Mouse (Mus musculus) limb, embryonic 10.5 days (tissue): Measurements from ENCODE around the gene Zfp91. TPM values are rescaled to one million over a fixed set of nuclear protein-coding genes. Genes with fewer than 3 reads are reported as not detected.
"Not testable (repeated sequence)": the region's sequence is repeated elsewhere in the genome, so short reads cannot be mapped to it uniquely, and the experiment has no call there.

Experiments used
- DNase-seq: peaks from one replicate; pipeline ENCODE4 v3.0.0-alpha.2; 2017; ENCODE audit warnings: low spot score
- H3K27ac ChIP-seq: fragments of 300-500 bp; sonication (generic); 2 replicates; pipeline ENCODE4 v1.5.1; 2016; ENCODE audit warnings: mild to moderate bottlenecking
- H3K27me3 ChIP-seq: fragments of 300-500 bp; sonication (generic); 2 replicates; pipeline ENCODE4 v1.6.1; 2016; ENCODE audit warnings: low read depth, mild to moderate bottlenecking; ENCODE audit not compliant: poor library complexity, severe bottlenecking
- H3K36me3 ChIP-seq: fragments of 300-500 bp; sonication (generic); 2 replicates; pipeline ENCODE4 v1.6.1; 2016; ENCODE audit warnings: mild to moderate bottlenecking, moderate library complexity
- H3K4me1 ChIP-seq: fragments of 300-500 bp; sonication (generic); 2 replicates; pipeline ENCODE4 v1.6.1; 2016
- H3K4me3 ChIP-seq: fragments of 300-500 bp; sonication (generic); 2 replicates; pipeline ENCODE4 v1.5.1; 2016; ENCODE audit warnings: mild to moderate bottlenecking, moderate library complexity
- H3K9me3 ChIP-seq: fragments of 300-500 bp; sonication (generic); replicated peaks from 2 replicates; pipeline ENCODE4 v1.6.1; 2016; ENCODE audit warnings: mild to moderate bottlenecking
- WGBS: fragments of 180-500 bp; shearing (Covaris S2); methylation state at CpG from one replicate; pipeline ENCODE4 v1.1.7; 2016; 5-methylcytosine and 5-hydroxymethylcytosine counted together
- polyA plus RNA-seq: library from polyadenylated mRNA; unstranded; fragments of >200 nt; fragmentation: Nextera tagmentation; extraction: Ambion mirVana; gene quantifications from 2 replicates; pipeline ENCODE4 v1.2.1, GENCODE M21; 2016

Gene Zfp91
- polyA plus RNA-seq, 1 experiment from 2014 or later = 13.5 TPM

GRCm38 (mm10) chr19:12780437-12780836 is 15.5 kb downstream of the Zfp91 start:
- H3K27me3 ChIP-seq = no peaks in the 10 kb centered on the region
- no peaks in the 10 kb centered on the region for H3K9me3 ChIP-seq
- DNase-seq = no peak
- H3K27ac ChIP-seq = no peak overlapping the region
- H3K4me1 ChIP-seq = no peaks in the 10 kb centered on the region
- no peak overlapping the region for H3K4me3 ChIP-seq
- peaks cover 38% of the 10 kb centered on the region for H3K36me3 ChIP-seq

DNA sequence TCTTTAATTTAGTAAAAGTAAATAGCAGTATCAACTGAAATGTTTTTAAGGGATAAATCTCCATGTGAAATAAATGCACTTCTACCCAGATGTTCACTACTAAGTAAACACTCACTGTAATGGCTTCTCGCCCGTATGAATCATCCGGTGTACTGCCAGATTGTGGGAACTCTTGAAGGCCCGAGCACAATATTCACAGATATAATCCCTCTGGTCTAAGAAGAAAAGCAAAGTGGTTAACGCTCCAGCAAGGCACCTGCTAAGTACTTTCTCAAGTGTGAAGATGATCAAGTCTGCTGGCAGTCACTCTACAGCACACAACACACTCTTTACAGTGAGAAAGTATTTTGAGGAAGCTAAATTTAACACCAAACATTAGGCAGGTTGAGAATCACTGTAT is 25.0 kb downstream of the Zfp91 start:
- H3K27me3 ChIP-seq = no peaks in the 10 kb centered on the region
- 97% methylated on average over 5 of the region's 5 CpGs for WGBS
- H3K4me3 ChIP-seq = no peak overlapping the region
- no peaks in the 10 kb centered on the region for H3K9me3 ChIP-seq
- no peak for DNase-seq
- no peak overlapping the region for H3K27ac ChIP-seq
- peaks cover 90% of the 10 kb centered on the region for H3K36me3 ChIP-seq
- H3K4me1 ChIP-seq = no peaks in the 10 kb centered on the region

GRCm38 (mm10) chr19:12765308-12765707 is 30.6 kb downstream of the Zfp91 start, which contains the start of gene Cntf:
Gene Cntf (minus strand): TSS chr19:12765632.
- no peak within 1 kb of the TSS for H3K27ac ChIP-seq
- H3K36me3 ChIP-seq = peaks cover 82% of the 10 kb centered on the region
- no peaks in the 10 kb centered on the region for H3K9me3 ChIP-seq
- WGBS = 47% methylated on average over 7 of the region's 7 CpGs
- no peak within 1 kb of the TSS for H3K4me3 ChIP-seq
- no peak for DNase-seq
- no peaks in the 10 kb centered on the region for H3K4me1 ChIP-seq
- no peaks in the 10 kb centered on the region for H3K27me3 ChIP-seq

DNA sequence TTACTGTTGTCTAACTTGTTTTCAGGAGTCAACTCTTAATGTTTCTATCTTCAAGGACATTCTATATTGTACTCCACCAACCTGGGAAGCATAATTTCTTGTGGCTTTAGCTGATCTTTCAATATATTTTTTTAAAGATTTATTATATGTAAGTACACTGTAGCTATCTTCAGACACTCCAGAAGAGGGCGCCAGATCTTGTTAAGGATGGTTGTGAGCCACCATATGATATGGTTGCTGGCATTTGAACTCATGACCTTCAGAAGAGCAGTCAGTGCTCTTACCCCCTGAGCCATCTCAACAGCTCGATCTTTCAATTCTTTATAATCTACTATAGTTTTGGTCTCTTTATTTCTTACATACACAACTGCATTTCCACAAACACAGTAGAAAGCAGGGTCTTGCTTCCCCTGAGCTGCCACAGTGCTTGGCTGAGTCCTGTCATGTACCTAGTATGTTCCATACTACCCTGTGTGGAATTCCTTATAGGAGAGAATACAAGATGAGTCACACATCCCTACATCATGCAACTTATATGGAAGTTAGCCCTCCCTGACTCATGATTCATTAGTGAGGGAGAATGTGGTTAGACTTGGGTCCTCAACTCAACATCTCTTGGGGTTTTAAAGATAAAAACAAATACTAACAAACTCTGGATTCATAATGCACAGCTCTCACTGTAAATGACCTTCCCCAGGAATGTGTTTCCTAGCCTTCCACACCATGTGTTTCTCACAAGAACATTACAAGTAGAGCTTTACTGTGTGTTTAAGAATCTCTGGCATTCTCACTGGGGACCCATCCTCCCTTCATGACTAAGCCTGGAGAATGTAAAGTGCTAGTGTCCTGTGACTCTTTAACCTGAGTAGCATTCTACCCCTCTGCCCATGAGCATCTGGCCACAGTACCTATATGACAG is 33.5 kb downstream of the Zfp91 start:
- WGBS = 66% methylated on average over 2 of the region's 2 CpGs
- H3K36me3 ChIP-seq = peaks cover 54% of the 10 kb centered on the region
- H3K27ac ChIP-seq = no peak overlapping the region

GRCm38 (mm10) chr19:12759656-12760055 is 36.3 kb downstream of the Zfp91 start:
- H3K36me3 ChIP-seq = peaks cover 32% of the 10 kb centered on the region
- no peak overlapping the region for H3K4me3 ChIP-seq
- WGBS = 82% methylated on average over 2 of the region's 2 CpGs
- DNase-seq = no peak
- no peaks in the 10 kb centered on the region for H3K27me3 ChIP-seq
- H3K9me3 ChIP-seq = no peaks in the 10 kb centered on the region
- H3K4me1 ChIP-seq = no peaks in the 10 kb centered on the region
- no peak overlapping the region for H3K27ac ChIP-seq

More for the DNA sequence above, 33.5 kb downstream of the Zfp91 start:
- no peaks in the 10 kb centered on the region for H3K27me3 ChIP-seq
- no peaks in the 10 kb centered on the region for H3K9me3 ChIP-seq
- H3K4me1 ChIP-seq = no peaks in the 10 kb centered on the region
- DNase-seq = no peak
- H3K4me3 ChIP-seq = no peak overlapping the region

DNA sequence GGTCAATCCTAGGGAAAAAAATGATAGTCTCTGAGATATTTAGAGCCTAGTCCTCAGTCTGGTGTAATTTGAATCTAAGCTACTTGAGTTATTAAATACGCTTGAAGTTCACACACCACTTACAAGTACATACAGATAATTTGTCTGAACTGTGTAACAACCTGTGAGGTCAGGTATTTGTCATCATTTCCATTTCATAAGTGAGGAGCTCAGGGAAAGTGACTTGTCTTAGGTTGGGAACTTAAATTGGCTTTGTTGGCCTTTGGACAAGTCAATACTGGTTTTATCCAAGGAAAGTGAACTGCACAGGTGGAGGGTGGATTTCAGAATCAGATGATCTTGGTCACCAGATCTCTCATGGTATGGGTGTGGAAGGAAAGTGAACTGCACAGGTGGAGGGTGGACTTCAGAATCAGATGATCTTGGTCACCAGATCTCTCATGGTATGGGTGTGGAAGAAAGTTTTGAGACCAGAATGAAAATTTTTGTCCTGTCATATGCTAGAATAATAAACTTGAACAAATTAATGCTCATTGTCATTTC is 36.9 kb downstream of the Zfp91 start:
- H3K4me1 ChIP-seq = no peaks in the 10 kb centered on the region
- H3K27me3 ChIP-seq = no peaks in the 10 kb centered on the region
- 84% methylated on average over 1 of the region's 1 CpGs for WGBS
- no peak overlapping the region for H3K27ac ChIP-seq
- H3K36me3 ChIP-seq = peaks cover 27% of the 10 kb centered on the region
- no peaks in the 10 kb centered on the region for H3K9me3 ChIP-seq
- no peak for DNase-seq
- no peak overlapping the region for H3K4me3 ChIP-seq

DNA sequence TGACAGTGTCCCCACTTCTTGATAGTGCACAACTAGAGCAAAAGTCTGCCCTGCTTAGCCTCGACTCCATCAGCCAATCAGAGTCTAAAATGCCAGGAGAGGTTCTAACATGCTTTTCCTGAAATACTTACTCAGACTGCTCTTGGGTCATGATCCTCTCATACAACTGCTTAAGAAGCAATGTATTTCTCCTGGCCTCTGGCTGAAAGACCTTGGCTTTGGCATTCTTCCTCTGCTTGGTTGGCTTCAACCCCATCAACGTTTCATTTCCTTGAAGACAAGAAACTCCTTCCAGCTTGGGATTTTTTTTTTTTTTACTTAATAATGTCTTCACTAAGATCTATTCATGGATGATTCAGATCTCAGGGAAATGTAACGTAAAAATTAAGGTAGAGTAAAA is 39.6 kb downstream of the Zfp91 start:
- no peaks in the 10 kb centered on the region for H3K27me3 ChIP-seq
- DNase-seq = no peak
- H3K27ac ChIP-seq = no peak overlapping the region
- H3K4me3 ChIP-seq = no peak overlapping the region
- 79% methylated on average over 3 of the region's 3 CpGs for WGBS
- H3K4me1 ChIP-seq = no peaks in the 10 kb centered on the region
- H3K9me3 ChIP-seq = no peaks in the 10 kb centered on the region
- H3K36me3 ChIP-seq = 0 out of 2 replicates have a peak, but pooled peaks cover under 1% of the 10 kb centered on the region

GRCm38 (mm10) chr19:12731950-12732349 is 64.0 kb downstream of the Zfp91 start:
- no peak overlapping the region for H3K4me3 ChIP-seq
- DNase-seq = no peak
- H3K36me3 ChIP-seq = no peaks in the 10 kb centered on the region
- no peaks in the 10 kb centered on the region for H3K27me3 ChIP-seq
- no peaks in the 10 kb centered on the region for H3K9me3 ChIP-seq
- no peaks in the 10 kb centered on the region for H3K4me1 ChIP-seq
- no peak overlapping the region for H3K27ac ChIP-seq
- WGBS = 85% methylated on average over 2 of the region's 2 CpGs

- H3K27me3 ChIP-seq = no peaks in the 10 kb centered on the region
- H3K4me3 ChIP-seq = no peak overlapping the region
- H3K4me1 ChIP-seq = no peaks in the 10 kb centered on the region
- no peak overlapping the region for H3K27ac ChIP-seq
- no peaks in the 10 kb centered on the region for H3K36me3 ChIP-seq
- no peak for DNase-seq
- WGBS = 64% methylated on average over 1 of the region's 1 CpGs
- H3K9me3 ChIP-seq = no peaks in the 10 kb centered on the region
Measured at GRCm38 (mm10) chr19:12731036-12731435, 64.9 kb downstream of the Zfp91 start.

- Histone ChIP-seq H3K27ac (no peak overlapping the region), H3K4me3 (no peak overlapping the region), H3K9me3 (no peaks in the 10 kb centered on the region), H3K4me1 (no peaks in the 10 kb centered on the region), H3K36me3 (no peaks in the 10 kb centered on the region), H3K27me3 (no peaks in the 10 kb centered on the region)
- 89% methylated on average over 1 of the region's 1 CpGs for WGBS
- DNase-seq = no peak
Measured at GRCm38 (mm10) chr19:12725851-12726250, 70.1 kb downstream of the Zfp91 start.

- no peak for DNase-seq
- 72% methylated on average over 3 of the region's 3 CpGs for WGBS
Measured at GRCm38 (mm10) chr19:12722308-12722707, 73.6 kb downstream of the Zfp91 start.

DNA sequence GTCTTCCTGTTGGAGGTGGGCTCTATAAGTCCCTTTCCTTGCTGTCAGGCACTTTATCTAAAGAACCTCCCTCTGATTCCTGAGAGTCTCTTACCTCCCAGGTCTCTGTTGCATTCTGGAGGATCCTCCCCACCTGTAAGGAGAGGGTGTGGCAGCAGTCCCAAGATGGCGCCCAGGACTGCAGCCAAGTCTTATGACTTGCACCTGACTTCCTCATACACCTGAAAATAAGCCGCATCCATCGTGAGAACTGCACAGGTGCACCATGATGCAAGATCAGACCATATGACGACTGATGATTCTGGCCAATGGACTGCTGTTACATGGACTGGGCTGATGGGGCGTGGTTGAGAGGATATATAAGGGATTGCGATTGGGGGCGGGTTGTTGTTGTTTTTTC is 74.3 kb downstream of the Zfp91 start:
- DNase-seq, H3K4me1 ChIP-seq, H3K36me3 ChIP-seq, H3K27ac ChIP-seq, H3K27me3 ChIP-seq, H3K4me3 ChIP-seq, H3K9me3 ChIP-seq: not testable (repeated sequence)
- WGBS = 93% methylated on average over 7 of the region's 7 CpGs

More at GRCm38 (mm10) chr19:12722308-12722707, 73.6 kb downstream of the Zfp91 start:
- no peaks in the 10 kb centered on the region for H3K9me3 ChIP-seq
- H3K36me3 ChIP-seq = no peaks in the 10 kb centered on the region
- no peak overlapping the region for H3K4me3 ChIP-seq
- no peak overlapping the region for H3K27ac ChIP-seq
- H3K27me3 ChIP-seq = no peaks in the 10 kb centered on the region
- no peaks in the 10 kb centered on the region for H3K4me1 ChIP-seq

GRCm38 (mm10) chr19:12720919-12721318 is 75.0 kb downstream of the Zfp91 start:
- 89% methylated on average over 5 of the region's 5 CpGs for WGBS
- DNase-seq, H3K4me1 ChIP-seq, H3K36me3 ChIP-seq, H3K27me3 ChIP-seq, H3K9me3 ChIP-seq, H3K27ac ChIP-seq, H3K4me3 ChIP-seq: not testable (repeated sequence)
